Mouse (Mus musculus) CD4-positive, CD25-positive, alpha-beta regulatory T cell, adult 2 months (primary cell): ENCODE measurements around the gene Acadvl.
"Not testable (repeated sequence)": the region's sequence is repeated elsewhere in the genome, so short reads cannot be mapped to it uniquely, and the experiment has no call there.

Source experiments
- DNase-seq: peaks from one replicate; pipeline ENCODE4 v3.0.0-alpha.2; 2012; ENCODE audit warnings: low read depth, low spot score

The Acadvl gene

GRCm38 (mm10) chr11:70028401-70029129 lies 13.4 kb upstream of the Acadvl start:
- DNase-seq, result peak; percentile 16

DNA sequence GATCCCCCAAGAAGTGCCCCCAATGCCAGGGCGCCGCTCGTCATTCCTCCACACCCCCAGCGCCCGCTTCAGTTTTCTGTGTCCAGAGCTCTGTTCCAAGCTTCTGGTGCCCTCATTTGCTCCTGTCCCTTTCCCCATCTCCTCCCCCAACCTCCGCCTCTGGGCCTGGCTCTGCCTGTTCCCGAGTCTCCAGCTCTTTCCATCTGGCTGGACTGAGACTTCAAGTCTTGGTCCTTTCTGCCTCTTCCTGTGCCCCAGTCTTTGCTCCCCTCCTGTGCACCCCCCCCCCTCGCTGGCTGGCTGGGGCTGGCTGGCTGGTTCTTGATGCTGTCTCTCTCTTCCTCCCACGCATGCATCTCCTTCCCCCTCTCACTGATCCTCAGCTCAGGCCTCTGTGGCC lies 12.2 kb upstream of the Acadvl start:
- DNase-seq, result peak; percentile 72

GRCm38 (mm10) chr11:70026689-70027088 lies 11.5 kb upstream of the Acadvl start:
- peak; percentile 14 for DNase-seq

DNA sequence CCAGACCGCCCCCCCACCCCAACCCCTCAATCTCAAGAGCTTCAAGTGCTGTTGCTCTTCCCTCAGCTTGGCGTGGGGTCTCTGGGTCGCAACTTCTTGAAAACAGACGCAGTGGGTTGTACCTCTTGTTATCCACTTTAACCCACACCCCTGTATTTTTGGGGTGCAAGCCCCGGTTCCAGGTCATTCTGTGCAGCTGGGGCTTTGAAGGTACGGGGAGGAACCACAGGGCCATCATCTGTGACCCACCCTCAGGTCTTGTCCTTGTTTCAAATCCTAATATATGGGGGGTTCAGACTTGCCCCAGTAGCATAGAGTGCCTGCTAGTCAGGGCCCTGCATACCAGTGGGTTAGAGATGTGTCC lies 8.9 kb upstream of the Acadvl start:
- DNase-seq, result no peak

GRCm38 (mm10) chr11:70023481-70024150 lies 8.4 kb upstream of the Acadvl start:
- DNase-seq, result peak; percentile 34

- DNase-seq, result peak; percentile 96
These were observed 6.3 kb upstream of the Acadvl start for GRCm38 (mm10) chr11:70021264-70022132.

- peak; percentile 86 for DNase-seq
These were observed 5.6 kb upstream of the Acadvl start for GRCm38 (mm10) chr11:70020731-70021263.

DNA sequence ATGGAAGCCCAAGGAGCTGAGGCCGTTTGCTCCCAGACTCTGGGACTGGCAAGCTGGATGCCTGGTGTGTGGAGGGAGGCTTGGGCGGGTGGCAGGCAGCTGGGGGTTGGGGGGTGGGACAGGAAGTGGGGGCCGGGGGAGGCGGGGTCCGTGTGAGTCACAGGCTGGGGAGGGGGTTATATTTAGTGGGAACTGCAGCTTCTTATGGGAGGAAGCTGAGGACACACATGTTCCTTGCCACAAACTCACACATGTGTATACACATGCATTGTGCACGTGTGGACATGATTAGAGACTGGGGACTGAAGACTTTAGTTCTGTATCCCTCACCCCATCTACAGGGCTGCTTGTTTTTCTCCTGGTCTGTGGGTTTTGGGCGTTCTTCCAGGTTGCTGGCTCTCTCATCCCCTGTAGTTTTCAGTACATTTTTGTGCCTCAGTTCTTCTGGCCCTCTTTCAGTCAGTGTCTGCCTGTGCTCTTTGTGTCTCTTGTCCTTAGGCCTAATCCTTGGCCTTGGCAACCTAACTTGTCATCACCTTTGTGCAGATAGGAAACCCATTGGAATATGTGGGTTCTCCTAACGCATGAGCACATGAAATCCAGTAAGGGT lies 4.9 kb upstream of the Acadvl start:
- DNase-seq, result peak; percentile 50

DNA sequence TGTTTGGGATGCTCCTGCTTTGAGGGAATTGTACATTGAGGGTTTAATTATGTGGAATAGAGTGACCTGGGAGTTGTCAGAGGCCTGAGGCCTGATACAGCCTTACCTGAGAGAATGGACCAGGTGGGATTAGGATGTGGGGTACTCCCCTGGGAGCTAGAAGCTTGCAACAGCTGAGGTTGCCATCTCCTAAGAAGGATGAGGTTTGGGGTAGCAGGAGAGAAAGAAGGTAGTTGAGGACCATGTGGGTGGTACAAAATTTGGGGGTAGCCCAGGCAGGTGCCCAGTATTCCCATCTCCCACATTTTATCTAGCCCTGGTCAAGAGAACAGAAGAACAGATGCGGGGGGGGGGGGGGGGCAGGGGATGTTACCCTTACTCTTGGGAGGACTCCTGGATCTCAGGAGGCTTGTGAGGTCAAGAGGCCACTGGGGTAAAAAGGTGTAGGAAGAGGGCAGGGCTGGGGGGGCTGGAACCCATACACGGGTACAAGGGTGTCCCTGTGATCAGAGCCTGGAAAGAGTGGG lies 4.3 kb upstream of the Acadvl start:
- DNase-seq, result no peak

GRCm38 (mm10) chr11:70018131-70018990 lies 3.1 kb upstream of the Acadvl start:
- DNase-seq, result peak; percentile 65

DNA sequence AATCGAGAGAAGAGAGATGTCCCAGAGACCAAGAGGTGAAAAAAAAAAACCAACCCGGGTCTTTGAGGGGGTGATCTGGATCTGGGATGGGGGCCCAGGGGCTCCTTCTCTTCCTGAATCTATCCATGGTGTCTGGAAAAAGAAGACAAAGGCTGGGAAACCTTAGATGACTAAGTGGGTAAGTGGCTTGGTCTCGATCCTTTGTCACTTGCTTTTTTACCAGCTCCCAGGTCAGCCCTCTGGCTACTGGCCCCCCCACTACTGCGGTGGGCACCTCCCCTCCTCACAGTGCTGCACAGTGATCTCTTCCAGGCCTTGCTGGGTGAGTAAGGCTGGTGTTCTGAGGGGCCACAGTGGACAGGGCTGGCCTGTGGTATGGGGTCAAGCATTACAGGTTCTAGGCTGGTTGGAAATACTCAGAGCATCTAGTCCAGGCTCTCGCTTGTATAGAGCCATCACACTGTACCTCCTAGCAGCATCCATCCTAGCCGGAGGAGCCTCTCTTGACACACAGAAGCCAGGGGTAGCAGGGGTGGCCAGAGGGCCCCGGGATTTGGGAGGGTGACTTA lies 2.1 kb upstream of the Acadvl start:
- DNase-seq, result no peak

DNA sequence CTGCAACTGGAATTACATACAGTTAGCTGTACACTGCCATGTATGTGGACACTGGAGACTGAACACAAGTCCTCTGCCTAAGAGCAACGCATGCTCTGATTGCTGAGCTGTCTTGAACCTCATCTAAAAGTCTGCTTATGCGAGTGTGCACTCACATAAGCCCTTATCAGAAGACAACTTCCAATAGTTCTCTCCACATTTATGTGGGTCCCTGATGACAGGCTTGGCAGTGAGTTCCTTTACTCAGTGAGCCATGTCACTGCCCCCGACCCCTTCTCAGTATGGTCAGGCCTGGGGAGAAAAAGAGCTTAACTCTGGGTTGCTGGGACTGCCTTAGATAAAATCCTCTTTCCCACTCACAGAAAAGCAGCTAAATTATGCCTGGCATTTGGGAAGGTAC lies 1.5 kb upstream of the Acadvl start, which contains the start of gene Dlg4:
Dlg4 (plus strand) TSS at position 274 of the 400 bp plus-strand sequence.
- no peak for DNase-seq

GRCm38 (mm10) chr11:70016177-70016576 lies 966 bp upstream of the Acadvl start:
- DNase-seq, result not testable (repeated sequence)

- no peak for DNase-seq
These were observed 466 bp upstream of the Acadvl start for GRCm38 (mm10) chr11:70015677-70016076.

DNA sequence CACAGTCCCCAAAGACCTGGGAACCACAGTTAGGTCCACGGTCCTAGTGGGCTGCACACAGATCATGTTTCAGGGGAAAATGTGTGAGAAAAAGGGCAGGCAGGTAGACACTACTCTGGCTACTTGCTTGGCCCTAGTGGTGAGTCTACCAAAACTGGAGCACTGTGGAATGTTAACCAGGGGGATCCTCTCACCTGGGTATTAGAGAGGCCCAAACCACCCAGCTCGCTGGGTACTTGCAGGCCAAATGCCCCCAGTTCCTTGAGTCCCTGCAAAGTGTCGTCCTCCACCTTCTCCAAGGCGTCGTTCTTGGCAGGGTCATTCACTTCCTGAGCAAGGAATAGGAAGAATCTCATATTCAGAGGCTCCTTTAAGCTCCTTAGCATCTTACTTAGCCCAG lies 1.2 kb downstream of the Acadvl start:
- DNase-seq, result no peak

DNA sequence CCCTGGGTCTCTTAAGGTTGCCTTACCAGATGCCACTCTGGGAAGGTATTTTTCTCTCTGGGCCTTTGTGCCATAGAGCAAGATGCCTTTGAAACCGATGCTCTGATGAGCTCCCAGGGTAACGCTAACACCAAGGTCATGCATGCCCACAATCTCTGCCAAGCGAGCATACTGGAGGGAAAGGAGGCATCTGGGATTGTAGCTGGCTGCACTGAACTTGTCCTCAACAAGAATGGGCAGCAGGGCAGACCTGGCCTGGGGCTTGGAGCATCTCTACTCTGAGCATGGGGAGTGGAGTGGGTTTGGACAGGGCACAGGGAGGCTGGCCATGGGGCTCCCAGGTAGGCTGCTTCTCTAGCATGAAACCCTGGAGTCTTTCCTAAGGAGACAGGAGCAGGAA lies 1.8 kb downstream of the Acadvl start:
- no peak for DNase-seq

- DNase-seq, result no peak
These were observed 2.3 kb downstream of the Acadvl start for GRCm38 (mm10) chr11:70012931-70013330.

GRCm38 (mm10) chr11:70010961-70011360 lies 4.2 kb downstream of the Acadvl start:
- no peak for DNase-seq

GRCm38 (mm10) chr11:70010548-70010947 lies 4.7 kb downstream of the Acadvl start:
- no peak for DNase-seq

- no peak for DNase-seq
These were observed 5.2 kb downstream of the Acadvl start for GRCm38 (mm10) chr11:70010033-70010432.
